17 mouse cellular contexts compared by ENCODE assay signal in the genomic region with DNA sequence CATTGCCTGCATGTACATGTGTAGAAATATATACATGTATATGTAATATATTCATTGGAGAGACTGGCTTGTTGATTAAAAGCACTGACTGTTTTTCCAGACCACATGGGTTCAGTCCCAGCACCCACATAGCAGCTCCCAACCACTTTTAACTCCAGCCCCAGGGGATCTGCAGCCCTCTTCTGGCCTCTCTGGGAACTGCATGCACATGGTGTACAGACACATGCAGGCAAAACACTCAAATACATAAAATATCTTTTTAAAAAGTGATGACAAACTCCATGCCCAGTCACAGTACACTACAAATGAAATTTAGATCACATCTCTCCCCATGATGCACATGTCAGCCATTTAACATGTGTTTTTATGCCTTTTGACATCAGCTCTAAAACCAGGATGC. TPM values are rescaled to one million over a fixed set of nuclear protein-coding genes. Genes with fewer than 3 reads are reported as not detected.
DNase-seq lines count a peak whose midpoint lies in the region; ATAC-seq and TF ChIP-seq lines count a peak whose summit lies in the region.
"Had no signal": no experiment of that assay in that cellular context is flagged by ENCODE, and none has a peak within 500 bp of the region (broad histone marks: within the 10 kb centered on the region; RNA-seq: fewer than 3 reads in every experiment).

No protein-coding gene starts in this region.

- no peak for DNase-seq in testis, postnatal 14 days (ENCODE audit: low spot score)
- no peak for DNase-seq in Patski (ENCODE audit: low read depth, low spot score)
- DNase-seq in testis, postnatal 10 days (ENCODE audit: low spot score): peak; percentile 50
- DNase-seq in frontal cortex, postnatal 25 days (ENCODE audit: low spot score in 2 of 2): no peak
- DNase-seq in gastrocnemius, adult 18-20 months (ENCODE audit: low spot score): no peak
- DNase-seq: adrenal gland, postnatal 25 days; cerebellum, postnatal 10 days; heart, adult 11 months; kidney, postnatal 10 days; lung, adult 2 months; thymus, postnatal 14 days had no signal

- POLR2A ChIA-PET in Patski (lab: Charles Lee): no interaction called here

- H3K36me3 ChIP-seq in intestine, postnatal 0 days (ENCODE audit: control insufficient read depth, insufficient read depth): no peaks in the 10 kb centered on the region
- H3K36me3 ChIP-seq in intestine, embryonic 15.5 days: no peaks in the 10 kb centered on the region
- no peaks in the 10 kb centered on the region for H3K36me3 ChIP-seq in testis, adult 2 months (ENCODE audit: control insufficient read depth, insufficient read depth, low read length)
- H3K36me3 ChIP-seq: midbrain, embryonic 12.5 days had no signal

- no peaks in the 10 kb centered on the region for H3K4me1 ChIP-seq in intestine, postnatal 0 days (replicated peaks; ENCODE audit: control insufficient read depth, insufficient read depth, low read length)
- H3K4me1 ChIP-seq in intestine, embryonic 15.5 days (replicated peaks): no peaks in the 10 kb centered on the region
- no peaks in the 10 kb centered on the region for H3K4me1 ChIP-seq in testis, adult 2 months (ENCODE audit: control insufficient read depth, insufficient read depth, low read length)

- no peak overlapping the region for H3K4me3 ChIP-seq in intestine, postnatal 0 days (ENCODE audit: low read depth, low read length)
- no peak overlapping the region for H3K4me3 ChIP-seq in intestine, embryonic 15.5 days (replicated peaks)
- H3K4me3 ChIP-seq in testis, adult 2 months (ENCODE audit: control insufficient read depth, low read depth, low read length): no peak overlapping the region
- H3K4me3 ChIP-seq: midbrain, embryonic 12.5 days had no signal

- no peaks in the 10 kb centered on the region for H3K27me3 ChIP-seq in intestine, postnatal 0 days (replicated peaks; ENCODE audit: control insufficient read depth, insufficient read depth, low read length)
- H3K27me3 ChIP-seq in intestine, embryonic 15.5 days (replicated peaks): no peaks in the 10 kb centered on the region
- no peaks in the 10 kb centered on the region for H3K27me3 ChIP-seq in testis, adult 2 months (ENCODE audit: control insufficient read depth, insufficient read depth, low read length)
- H3K27me3 ChIP-seq in Patski: peaks cover 6% of the 10 kb centered on the region
- H3K27me3 ChIP-seq: midbrain, embryonic 12.5 days had no signal

- in situ Hi-C loops in Patski (cut with MboI; ENCODE audit: low pct_unique_long_range_greater_than_20kb): no loop called here

- CTCF ChIA-PET in Patski (lab: Charles Lee): no interaction called here

- no peak for ATAC-seq in intestine, postnatal 0 days
- no peak for ATAC-seq in intestine, embryonic 15.5 days
- ATAC-seq in Patski: no peak

- H3K27ac ChIP-seq in intestine, postnatal 0 days (ENCODE audit: low read depth, low read length): no peak overlapping the region
- H3K27ac ChIP-seq in intestine, embryonic 15.5 days: no peak overlapping the region
- no peak overlapping the region for H3K27ac ChIP-seq in testis, adult 2 months (ENCODE audit: control insufficient read depth, insufficient read depth, low read depth, low read length)
- H3K27ac ChIP-seq: macrophage; midbrain, embryonic 12.5 days had no signal

- no peak for TF ChIP-seq POLR2A in testis, adult 2 months (IDR thresholded peaks at IDR 0.05; ENCODE audit: control insufficient read depth, low read depth, low read length)

- H3K4me2 ChIP-seq in intestine, postnatal 0 days (replicated peaks; ENCODE audit: low read depth): no peak overlapping the region
- no peak overlapping the region for H3K4me2 ChIP-seq in intestine, embryonic 15.5 days (replicated peaks)
- H3K4me2 ChIP-seq: midbrain, embryonic 12.5 days had no signal

- no peaks in the 10 kb centered on the region for H3K9me3 ChIP-seq in intestine, postnatal 0 days (ENCODE audit: control insufficient read depth)
- H3K9me3 ChIP-seq in intestine, embryonic 15.5 days: no peaks in the 10 kb centered on the region
- H3K9me3 ChIP-seq: midbrain, embryonic 12.5 days had no signal

- no peak overlapping the region for H3K9ac ChIP-seq in intestine, postnatal 0 days (ENCODE audit: low read depth, low read length)
- H3K9ac ChIP-seq in intestine, embryonic 15.5 days: no peak overlapping the region
- H3K9ac ChIP-seq: midbrain, embryonic 12.5 days had no signal

- peak; percentile 24; the same call in 1 of the 2 replicates for TF ChIP-seq CTCF in intestine, postnatal 0 days (IDR thresholded peaks at IDR 0.05; ENCODE audit: low read depth)
- TF ChIP-seq CTCF in testis, adult 2 months (IDR thresholded peaks at IDR 0.05; ENCODE audit: control insufficient read depth, insufficient read depth, insufficient replicate concordance, low read depth, low read length): peak; percentile 35; the same call in 1 of the 2 replicates
- TF ChIP-seq CTCF in Patski (IDR thresholded peaks at IDR 0.05): peak; percentile 49

RNA-seq across cellular contexts. Expression of gene Chst8, which starts 30.5 kb away (rescaled TPM):
- polyA plus RNA-seq in intestine, postnatal 0 days (2015; fragmentation: Nextera tagmentation; extraction: Ambion mirVana): 2.7 and 3.5 TPM in 2 replicates
- polyA plus RNA-seq in intestine, embryonic 15.5 days (2015; fragmentation: Nextera tagmentation; extraction: Ambion mirVana): 3.0 and 3.2 TPM in 2 replicates
- 0.69 TPM in 1 of 2 replicates, not detected in the other for polyA plus RNA-seq in testis, adult 2 months (2012; rRNA removed)
- polyA plus RNA-seq in Patski (2021): 2.2 TPM
- under 1 TPM; 0.45 to 0.84 TPM for total RNA-seq in gastrocnemius, adult 18-20 months (2021)
- total RNA-seq: hematopoietic stem cell, adult 5-6 weeks had no signal
- polyA plus RNA-seq: macrophage had no signal
